9 mouse cellular contexts compared by ENCODE assay signal in genomic region chr7:73559853-73560190, GRCm38 (mm10). TPM values are rescaled to one million over a fixed set of nuclear protein-coding genes. Genes with fewer than 3 reads are reported as not detected.
A peak's percentile ranks its signal among the peaks of the same experiment; 100 is the strongest.
DNase-seq lines count a peak whose midpoint lies in the region; ATAC-seq and TF ChIP-seq lines count a peak whose summit lies in the region.
"Had no signal": no experiment of that assay in that cellular context is flagged by ENCODE, and none has a peak within 500 bp of the region (broad histone marks: within the 10 kb centered on the region; RNA-seq: fewer than 3 reads in every experiment).

No protein-coding gene starts in this region.

- H3K4me2 ChIP-seq in heart, embryonic 15.5 days, result peak overlapping the region; percentile 63
- H3K4me2 ChIP-seq in hindbrain, embryonic 14.5 days (replicated peaks), result peak overlapping the region; percentile 63
- peak overlapping the region; percentile 65 for H3K4me2 ChIP-seq in midbrain, embryonic 13.5 days (replicated peaks)

- DNase-seq in heart, postnatal 10 days, result no peak
- no peak for DNase-seq in hindbrain, embryonic 14.5 days (ENCODE audit: low spot score)
- DNase-seq in spleen, adult 18-20 months, result no peak
- no peak for DNase-seq in T-cell, adult 2 months (ENCODE audit: low spot score)
- no peak for DNase-seq in gastrocnemius, postnatal 25 days
- DNase-seq: thymus, adult 18-20 months had no signal

- peak overlapping the region; percentile 88; the same call in 1 of the 2 replicates for H3K4me3 ChIP-seq in heart, embryonic 15.5 days
- peak overlapping the region; percentile 55 for H3K4me3 ChIP-seq in bone marrow macrophage, adult 2 months (ENCODE audit: insufficient read depth, low read length)
- H3K4me3 ChIP-seq in hindbrain, embryonic 14.5 days (replicated peaks; ENCODE audit: low read length), result no peak overlapping the region
- H3K4me3 ChIP-seq in midbrain, embryonic 13.5 days (replicated peaks), result peak overlapping the region; percentile 100; the same call in 1 of the 2 replicates

- no peaks in the 10 kb centered on the region for H3K36me3 ChIP-seq in heart, embryonic 15.5 days
- H3K36me3 ChIP-seq in hindbrain, embryonic 14.5 days (replicated peaks; ENCODE audit: control insufficient read depth, insufficient read depth), result no peaks in the 10 kb centered on the region
- H3K36me3 ChIP-seq in midbrain, embryonic 13.5 days, result no peaks in the 10 kb centered on the region

- intact Hi-C loops in heart, postnatal 10 days (cut with DNase I), result no loop called here

- no peaks in the 10 kb centered on the region for H3K9me3 ChIP-seq in heart, embryonic 15.5 days (replicated peaks)
- H3K9me3 ChIP-seq in hindbrain, embryonic 14.5 days (ENCODE audit: control insufficient read depth, low read length), result no peaks in the 10 kb centered on the region
- no peaks in the 10 kb centered on the region for H3K9me3 ChIP-seq in midbrain, embryonic 13.5 days

- TF ChIP-seq POLR2A in bone marrow macrophage, adult 2 months (IDR thresholded peaks at IDR 0.05; ENCODE audit: borderline replicate concordance, low read depth, low read length), result no peak

- 75% methylated on average over 6 of the region's 6 CpGs for whole genome bisulfite sequencing in heart, embryonic 15.5 days
- 91% methylated on average over 6 of the region's 6 CpGs for WGBS in hindbrain, embryonic 14.5 days
- WGBS in midbrain, embryonic 13.5 days, result 90% methylated on average over 6 of the region's 6 CpGs

- H3K27me3 ChIP-seq in heart, embryonic 15.5 days, result no peaks in the 10 kb centered on the region
- H3K27me3 ChIP-seq in hindbrain, embryonic 14.5 days (ENCODE audit: control insufficient read depth, insufficient read depth, low read length), result no peaks in the 10 kb centered on the region
- H3K27me3 ChIP-seq in midbrain, embryonic 13.5 days, result no peaks in the 10 kb centered on the region

- H3K27ac ChIP-seq in heart, embryonic 15.5 days, result peak overlapping the region; percentile 99
- peak overlapping the region; percentile 100 for H3K27ac ChIP-seq in bone marrow macrophage, adult 2 months (ENCODE audit: insufficient read depth, low read depth, low read length)
- H3K27ac ChIP-seq in hindbrain, embryonic 14.5 days, result peak overlapping the region; percentile 85; the same call in 1 of the 2 replicates
- H3K27ac ChIP-seq in midbrain, embryonic 13.5 days, result no peak overlapping the region

- ATAC-seq in heart, embryonic 15.5 days (replicated peaks; ENCODE audit: insufficient number of reproducible peaks, insufficient read depth, low FRiP score, low read depth), result no peak
- no peak for ATAC-seq in hindbrain, embryonic 14.5 days (ENCODE audit: low FRiP score)
- ATAC-seq in midbrain, embryonic 13.5 days, result no peak

- H3K9ac ChIP-seq in heart, embryonic 15.5 days, result no peak overlapping the region
- no peak overlapping the region for H3K9ac ChIP-seq in hindbrain, embryonic 14.5 days
- no peak overlapping the region for H3K9ac ChIP-seq in midbrain, embryonic 13.5 days (replicated peaks)

- no peak for TF ChIP-seq CTCF in bone marrow macrophage, adult 2 months (IDR thresholded peaks at IDR 0.05; ENCODE audit: low read depth, low read length)

- peaks cover 12% of the 10 kb centered on the region for H3K4me1 ChIP-seq in heart, embryonic 15.5 days (replicated peaks)
- H3K4me1 ChIP-seq in bone marrow macrophage, adult 2 months (ENCODE audit: control insufficient read depth, insufficient read depth, low read length), result peaks cover 13% of the 10 kb centered on the region; the same call in 1 of the 2 replicates
- peaks cover 6% of the 10 kb centered on the region; the same call in 1 of the 2 replicates for H3K4me1 ChIP-seq in hindbrain, embryonic 14.5 days (replicated peaks; ENCODE audit: control insufficient read depth, insufficient read depth, low read length)
- peaks cover 9% of the 10 kb centered on the region for H3K4me1 ChIP-seq in midbrain, embryonic 13.5 days (replicated peaks)

RNA-seq across cellular contexts. Expression of gene Chd2, which starts 18.2 kb away (rescaled TPM):
- 41.2 and 42.9 TPM in 2 replicates for polyA plus RNA-seq in heart, embryonic 15.5 days (2015; fragmentation: Nextera tagmentation; extraction: Ambion mirVana)
- 10 to 100 TPM; 62.3 to 63.3 TPM for total RNA-seq in heart, postnatal 10 days (2021)
- polyA plus RNA-seq in bone marrow macrophage, adult 2 months (2012; ENCODE audit: insufficient read depth, insufficient read length, missing spikeins), result 44.4 and 47.9 TPM in 2 replicates
- polyA plus RNA-seq in hindbrain, embryonic 14.5 days (2014; fragmentation: Nextera tagmentation; extraction: Ambion mirVana), result 35.6 and 42.3 TPM in 2 replicates
- 48.5 and 57.4 TPM in 2 replicates for polyA plus RNA-seq in midbrain, embryonic 13.5 days (2015; fragmentation: Nextera tagmentation; extraction: Ambion mirVana)
- total RNA-seq in gastrocnemius, postnatal 25 days (2021), result 10 to 100 TPM; 30.2 to 38.4 TPM
